Mouse (Mus musculus): ENCODE results near the gene Naxe. TPM values are rescaled to one million over a fixed set of nuclear protein-coding genes. Genes with fewer than 3 reads are reported as not detected.

The Naxe gene
- total RNA-seq, 2 experiments from 2014 or later = 77.4 to 80.8 TPM

GRCm38 (mm10) chr3:88057030-88057429, 1.3 kb downstream of the Naxe start:
- no peak for DNase-seq

GRCm38 (mm10) chr3:88049532-88049931, 8.8 kb downstream of the Naxe start:
- no peak for DNase-seq

GRCm38 (mm10) chr3:88042661-88043421, 15.5 kb downstream of the Naxe start, which contains the start of gene Gpatch4:
Gene Gpatch4, plus strand, starts transcription at chr3:88043108.
- DNase-seq = peak; percentile 86

DNA sequence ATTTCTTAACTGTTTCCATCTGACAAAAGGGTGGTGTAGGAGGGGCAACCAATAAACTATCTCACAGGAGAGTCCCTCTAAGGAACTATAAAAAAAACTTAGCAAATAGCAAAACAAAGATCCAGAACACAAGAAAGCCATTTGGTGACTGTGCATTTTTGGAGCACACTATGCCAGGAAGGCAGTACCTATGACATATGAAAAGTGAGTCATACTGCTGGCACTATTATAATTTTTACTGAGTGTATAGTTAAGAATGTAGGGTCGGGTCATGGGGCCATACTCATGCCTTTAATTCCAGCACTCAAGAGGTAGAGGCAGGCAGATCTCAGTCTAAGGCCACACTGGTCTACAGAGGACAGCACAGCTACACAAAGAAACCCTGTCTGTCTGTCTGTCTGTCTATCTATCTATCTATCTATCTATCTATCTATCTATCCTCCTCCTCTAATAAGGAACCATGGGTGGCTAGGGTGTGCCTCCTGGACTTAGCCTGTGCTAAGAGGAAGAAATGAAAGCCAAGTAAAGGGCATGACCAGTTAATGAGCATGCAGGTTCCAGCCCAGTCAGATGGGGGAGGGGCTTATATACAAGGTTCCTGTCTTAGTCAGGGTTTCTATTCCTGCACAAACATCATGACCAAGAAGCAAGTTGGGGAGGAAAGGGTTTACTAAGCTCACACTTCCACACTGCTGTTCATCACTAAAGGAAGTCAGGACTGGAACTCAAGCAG, 22.6 kb downstream of the Naxe start:
- no peak for DNase-seq

- no peak for DNase-seq
Measured at GRCm38 (mm10) chr3:88033506-88033905, 24.8 kb downstream of the Naxe start.

DNA sequence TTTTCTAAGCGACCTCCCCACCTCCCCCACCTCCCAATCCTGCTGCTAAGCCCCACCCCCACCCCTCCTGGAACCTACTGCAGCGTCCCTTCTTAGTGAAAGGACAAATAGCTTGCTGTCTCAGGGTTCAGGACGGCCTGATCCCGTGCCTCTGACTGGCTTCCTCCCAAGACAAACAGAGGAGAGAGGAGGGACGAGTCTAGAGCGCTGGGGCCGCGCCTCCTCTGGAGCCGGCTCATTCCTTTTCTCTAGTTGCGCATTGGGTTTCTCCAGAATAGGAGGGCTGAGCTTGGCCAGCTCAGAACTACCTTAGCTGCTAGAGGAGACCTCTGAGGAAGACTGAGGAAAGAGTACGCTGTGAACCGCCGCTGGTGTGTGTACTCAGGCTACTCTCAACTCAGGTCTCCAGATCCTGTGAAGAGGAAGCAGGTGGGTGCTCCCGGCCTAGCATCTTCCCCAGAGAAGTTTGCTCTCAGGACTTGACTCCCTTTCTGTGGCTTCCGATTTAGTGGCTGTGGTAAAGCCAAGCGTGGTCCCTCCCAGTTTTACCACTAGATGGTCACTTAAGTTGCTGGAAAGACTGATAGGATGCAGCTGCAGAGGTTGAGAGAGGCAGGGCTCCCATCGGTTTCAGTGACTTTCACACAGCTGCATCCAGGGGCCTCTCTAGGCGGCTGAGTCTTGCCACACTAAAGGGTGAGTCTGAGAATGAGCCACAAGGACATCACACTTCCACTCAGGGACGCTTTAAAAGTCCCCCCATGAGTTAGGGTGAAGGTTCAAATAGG, 27.5 kb downstream of the Naxe start:
- DNase-seq = peak; percentile 41

DNA sequence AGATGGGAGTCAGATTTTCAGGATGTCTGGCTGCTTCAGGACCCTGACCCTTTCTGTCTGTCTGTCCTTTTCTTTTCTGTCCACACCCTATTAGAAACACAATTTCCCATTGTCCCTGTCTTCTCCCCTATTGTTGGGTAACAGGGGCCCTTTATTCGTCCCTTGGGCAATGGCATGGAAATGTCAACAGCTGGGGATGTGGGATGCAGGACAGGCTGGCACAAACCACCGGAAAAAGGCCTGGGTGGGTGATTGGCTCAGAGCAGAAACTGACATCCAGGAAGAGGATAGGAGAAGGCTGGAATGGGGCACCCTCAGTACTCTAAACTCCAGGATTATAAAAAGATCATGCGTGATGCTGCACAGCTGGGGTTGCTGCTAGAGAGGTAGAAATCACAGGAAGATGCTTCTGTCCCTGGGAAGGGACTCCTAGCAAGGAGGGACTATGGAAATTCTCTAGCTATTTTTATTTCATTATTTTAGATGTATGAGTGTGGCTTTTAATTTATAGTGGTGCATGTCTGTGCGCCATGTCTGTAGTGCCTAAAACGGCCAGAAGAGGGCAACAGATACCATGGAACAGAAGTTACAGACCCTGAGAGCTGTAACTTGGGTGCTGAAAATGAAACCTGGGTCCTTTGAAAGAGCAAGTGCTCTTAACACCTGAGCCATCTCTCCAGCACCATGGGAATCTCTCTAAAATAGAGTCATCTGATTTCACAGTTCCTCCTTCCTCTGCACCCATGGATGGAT, 30.7 kb downstream of the Naxe start, which contains the start of gene Hapln2:
Gene Hapln2, minus strand, starts transcription at position 150 of the 753 bp plus-strand sequence.
- no peak for DNase-seq

DNA sequence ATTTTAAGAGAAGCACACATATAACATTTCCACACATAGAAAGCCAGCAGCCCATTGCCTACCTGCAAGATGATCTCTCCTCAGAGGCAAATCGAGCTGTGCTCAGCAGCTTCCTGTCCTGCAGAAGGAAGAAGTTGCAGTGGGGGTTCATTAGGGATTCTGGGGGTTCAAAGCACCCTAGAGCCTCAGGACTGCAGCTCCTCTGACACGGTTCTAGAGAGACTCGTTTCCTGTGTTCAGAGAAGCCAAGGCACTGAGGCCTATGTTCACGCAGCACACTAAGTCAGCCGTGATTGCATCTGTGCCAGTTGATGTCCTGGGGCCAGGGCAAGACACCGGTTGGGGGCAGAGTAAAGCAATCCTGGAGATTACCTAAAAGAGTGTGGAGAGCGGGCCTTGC, 31.5 kb downstream of the Naxe start:
- no peak for DNase-seq

GRCm38 (mm10) chr3:88023192-88024074, 34.9 kb downstream of the Naxe start:
- peak; percentile 26 for DNase-seq

GRCm38 (mm10) chr3:88022322-88023191, 35.7 kb downstream of the Naxe start:
- DNase-seq = peak; percentile 91

DNA sequence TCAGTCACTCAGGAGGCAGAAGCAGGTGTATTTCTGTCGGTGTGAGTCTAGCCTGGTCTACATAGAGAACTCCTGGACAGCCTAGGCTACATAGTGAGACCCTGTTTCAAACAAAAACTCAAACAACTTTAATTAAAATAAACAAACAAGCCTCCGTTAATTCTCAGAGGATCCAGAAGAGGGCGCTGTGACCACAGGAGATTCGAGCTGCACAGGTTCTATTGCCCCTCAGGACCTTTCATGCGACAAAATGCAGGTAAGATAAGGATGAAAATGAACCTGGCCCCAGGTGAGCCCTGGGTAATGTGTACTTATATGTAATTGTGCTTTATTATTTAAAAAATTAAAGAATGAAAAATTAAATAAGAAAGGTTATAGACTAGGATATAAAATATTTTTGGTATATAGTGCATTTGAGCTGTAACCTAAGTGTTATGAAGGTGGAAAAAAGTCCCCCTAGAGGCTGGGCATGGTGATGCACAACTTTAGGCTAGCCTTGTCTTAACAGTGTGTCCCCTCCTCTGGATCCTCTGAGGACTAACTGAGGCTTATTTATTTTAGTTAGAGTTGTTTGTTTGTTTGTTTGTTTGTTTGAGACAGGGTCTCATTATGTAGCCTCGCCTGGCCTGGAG, 47.5 kb downstream of the Naxe start:
- DNase-seq = peak; percentile 37

Other genes with a start within 250 kb of the Naxe start
- gene Pear1, start 234.2 kb downstream of the Naxe start, total RNA-seq (2021) = 10 to 100 TPM; 24.8 to 26.1 TPM
- under 1 TPM in 1 of 2 experiments, not detected in 1; 0.12 TPM for gene Sh2d2a, start 211.7 kb downstream of the Naxe start, total RNA-seq (2021)
- 10 to 100 TPM; 56.2 to 56.9 TPM for gene Prcc, start 172.9 kb downstream of the Naxe start, total RNA-seq (2021)
- gene Hdgf, start 152.2 kb downstream of the Naxe start, total RNA-seq (2021) = 100 to 1,000 TPM; 146 to 151 TPM
- 10 to 100 TPM; 68.2 to 68.9 TPM for gene Mrpl24, start 139.0 kb downstream of the Naxe start, total RNA-seq (2021)
- 10 to 100 TPM; 20.1 to 21.2 TPM for gene Isg20l2, start 128.2 kb downstream of the Naxe start, total RNA-seq (2021)
- 1 to 10 TPM; 7.7 to 8.9 TPM for gene Rrnad1, start 127.8 kb downstream of the Naxe start, total RNA-seq (2021)
- gene Crabp2, start 109.8 kb downstream of the Naxe start, total RNA-seq (2021) = 1 to 10 TPM in 1 of 2 experiments, under 1 TPM in 1; 0.91 to 1.0 TPM
- 10 to 100 TPM; 66.5 to 70.4 TPM for gene Nes, start 87.4 kb downstream of the Naxe start, total RNA-seq (2021)
- gene Bcan, start 58.3 kb downstream of the Naxe start, total RNA-seq (2021) = under 1 TPM; 0.12 to 0.29 TPM
- gene Hapln2, start 30.9 kb downstream of the Naxe start, total RNA-seq (2021) = not detected
- gene Gpatch4, start 15.4 kb downstream of the Naxe start, total RNA-seq (2021) = 1 to 10 TPM; 7.2 to 7.5 TPM
- gene Ttc24, start 19.8 kb upstream of the Naxe start, total RNA-seq (2021) = not detected
- 10 to 100 TPM; 49.2 to 56.5 TPM for gene Iqgap3, start 23.5 kb upstream of the Naxe start, total RNA-seq (2021)
- 100 to 1,000 TPM; 115 to 120 TPM for gene Mef2d, start 83.9 kb upstream of the Naxe start, total RNA-seq (2021)
- gene Rhbg, start 196.2 kb upstream of the Naxe start, total RNA-seq (2021) = not detected
- gene Gm38392, start 228.7 kb upstream of the Naxe start, total RNA-seq (2021) = not detected
- gene Tsacc, start 238.5 kb upstream of the Naxe start, total RNA-seq (2021) = 1 to 10 TPM; 6.1 to 6.2 TPM
- gene Cct3, start 238.6 kb upstream of the Naxe start, total RNA-seq (2021) = 100 to 1,000 TPM; 257 TPM